Mouse (Mus musculus): ENCODE data around the gene Clec3b.
A peak's percentile ranks its signal among the peaks of the same experiment; 100 is the strongest.

DNA sequence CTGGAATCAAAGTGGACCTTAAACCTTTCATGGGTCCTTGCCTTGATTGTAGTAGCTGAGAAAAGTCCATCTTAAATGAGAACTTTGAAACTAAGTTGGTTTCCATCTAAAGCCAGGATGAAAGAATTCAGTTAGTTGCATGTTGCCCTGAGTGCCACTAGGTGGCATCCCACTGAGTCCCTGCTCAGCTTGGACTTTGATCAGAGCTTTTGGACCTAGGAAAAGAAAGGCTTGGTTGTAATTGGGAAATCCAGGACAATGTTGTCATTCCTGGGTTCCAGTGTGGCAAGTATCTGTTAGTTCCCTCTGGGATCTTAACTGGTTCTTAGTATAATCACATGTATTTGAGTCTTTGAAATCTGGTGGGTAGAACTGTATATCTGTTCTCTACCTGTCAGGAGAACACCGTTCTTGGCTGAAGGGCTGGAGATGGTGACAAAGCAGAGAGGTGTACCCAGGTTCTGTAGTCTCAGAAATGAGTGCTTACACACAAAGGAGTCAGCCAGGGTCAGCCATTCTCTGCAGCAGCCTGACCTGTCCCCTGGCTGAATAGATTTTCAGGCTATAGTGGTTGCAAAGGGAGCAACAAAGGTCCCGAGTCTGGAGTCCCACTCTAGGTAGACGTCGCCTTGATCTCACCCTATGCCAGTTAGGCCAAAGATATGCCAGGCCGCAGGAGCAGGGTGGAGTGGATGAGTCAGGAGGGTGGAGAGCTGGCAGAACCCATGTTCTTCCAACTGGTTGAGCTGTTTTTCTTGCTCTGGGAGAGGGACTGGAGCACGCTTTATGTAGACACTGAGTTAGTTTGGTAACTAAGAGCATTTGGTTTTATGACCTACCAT is 27.0 kb upstream of the Clec3b start:
- TF ChIP-seq CTCF (IDR thresholded peaks at IDR 0.05; ENCODE audit: low read depth) (peak; percentile 87), EP300 (IDR thresholded peaks at IDR 0.05; ENCODE audit: low read depth) (no peak)

Measured in liver, postnatal 0 days (tissue).